Mouse (Mus musculus): Measurements from ENCODE around the gene Slamf7. TPM values are rescaled to one million over a fixed set of nuclear protein-coding genes. Genes with fewer than 3 reads are reported as not detected.

Gene Slamf7
- total and polyA plus RNA-seq, 3 experiments, result 6.8 to 15.4 (median 10.6) TPM

DNA sequence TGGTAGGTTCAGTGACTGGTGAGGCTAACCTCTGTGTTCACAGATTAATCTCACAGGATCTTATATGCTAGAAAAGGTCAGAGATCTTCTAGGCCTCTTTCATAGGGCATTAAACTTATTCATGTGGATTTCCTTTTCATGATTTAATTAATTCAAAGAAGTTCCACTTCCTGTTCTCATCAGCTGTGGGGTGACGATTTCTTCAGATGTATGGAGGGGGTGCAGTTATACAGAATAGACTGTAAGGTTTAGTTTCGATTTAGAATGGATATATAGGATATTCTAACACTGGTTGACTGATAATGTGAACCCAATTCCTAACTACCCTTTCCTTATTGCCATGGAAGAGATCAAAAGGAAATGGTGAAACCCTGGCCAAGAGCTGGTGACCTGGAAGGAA lies 8.6 kb upstream of the Slamf7 start:
- Histone ChIP-seq H3K4me3 (replicated peaks in 1 of 3; ENCODE audit: low read depth in 2 of 3, low read length in 2 of 3, poor library complexity in 1 of 3) (no peak overlapping the region), H3K27me3 (replicated peaks) (no peaks in the 10 kb centered on the region), H3K9ac (ENCODE audit: insufficient read depth, low read depth) (no peak overlapping the region), H3K9me3 (replicated peaks; ENCODE audit: low read length) (no peaks in the 10 kb centered on the region), H3K36me3 (replicated peaks in 1 of 2; ENCODE audit: control insufficient read depth in 1 of 2, insufficient read depth in 1 of 2, low read length in 1 of 2) (no peaks in the 10 kb centered on the region), H3K79me2 (replicated peaks; ENCODE audit: control insufficient read depth, extremely low read depth, insufficient read depth, poor library complexity, severe bottlenecking) (no peaks in the 10 kb centered on the region), H3K4me2 (ENCODE audit: insufficient read depth, low read depth, poor library complexity, severe bottlenecking) (no peak overlapping the region), H3K4me1 (ENCODE audit: control insufficient read depth in 1 of 2, insufficient read depth in 2 of 2) (peaks cover 5 to 47% of the 10 kb centered on the region in 2 experiments; a peak in 3 of 4 replicates), H3K27ac (ENCODE audit: insufficient read depth, low read depth) (no peak overlapping the region)
- no peak for DNase-seq (ENCODE audit: extremely low read depth)
- in situ Hi-C loops (cut with MboI; ENCODE audit: low pct_ligation_motif_present, low pct_unique_long_range_greater_than_20kb, low sequenced_read_pairs) (no loop called here), dilution Hi-C loops (cut with MboI; ENCODE audit: extremely low pct_ligation_motif_present, extremely low pct_unique_long_range_greater_than_20kb, low sequenced_read_pairs) (no loop called here)
- no peak for TF ChIP-seq MAX (IDR thresholded peaks at IDR 0.05; ENCODE audit: low read length)
- TF ChIP-seq ZC3H11A (IDR thresholded peaks at IDR 0.05; ENCODE audit: low read depth, low read length), result no peak
- no peak for TF ChIP-seq JUN (IDR thresholded peaks at IDR 0.05; ENCODE audit: insufficient read depth, low read depth, low read length)
- no peak for TF ChIP-seq MAFK (IDR thresholded peaks at IDR 0.05; ENCODE audit: insufficient replicate concordance, low read length)
- TF ChIP-seq GABPA (IDR thresholded peaks at IDR 0.05; ENCODE audit: insufficient replicate concordance, low read depth, low read length), result no peak
- no peak for TF ChIP-seq CHD1 (IDR thresholded peaks at IDR 0.05; ENCODE audit: low read depth, low read length)
- no peak for TF ChIP-seq CTCF (conservative IDR thresholded peaks at IDR 0.05 in 1 of 2, IDR thresholded peaks at IDR 0.05 in 1 of 2; ENCODE audit: low read depth in 2 of 2, low read length in 2 of 2)
- TF ChIP-seq ZKSCAN1 (IDR thresholded peaks at IDR 0.05; ENCODE audit: borderline replicate concordance, low read depth, low read length), result no peak
- no peak for TF ChIP-seq USF1 (IDR thresholded peaks at IDR 0.05; ENCODE audit: low read depth, low read length)
- no peak for TF ChIP-seq MYC (IDR thresholded peaks at IDR 0.05; ENCODE audit: low read depth, low read length)
- TF ChIP-seq ETS1 (conservative IDR thresholded peaks at IDR 0.05; ENCODE audit: low read depth, low read length), result no peak
- TF ChIP-seq MEF2A (IDR thresholded peaks at IDR 0.05; ENCODE audit: borderline replicate concordance, low read depth, low read length), result no peak
- TF ChIP-seq ELF1 (IDR thresholded peaks at IDR 0.05; ENCODE audit: low read depth, low read length), result no peak
- TF ChIP-seq BHLHE40 (IDR thresholded peaks at IDR 0.05; ENCODE audit: low read depth, low read length), result no peak
- TF ChIP-seq TCF12 (IDR thresholded peaks at IDR 0.05; ENCODE audit: low read depth, low read length), result no peak
- no peak for TF ChIP-seq E2F4 (IDR thresholded peaks at IDR 0.05; ENCODE audit: insufficient replicate concordance, low read depth, low read length)
- TF ChIP-seq USF2 (conservative IDR thresholded peaks at IDR 0.05; ENCODE audit: low read depth, low read length), result no peak
- TF ChIP-seq RAD21 (IDR thresholded peaks at IDR 0.05; ENCODE audit: low read depth, low read length), result no peak
- TF ChIP-seq MXI1 (IDR thresholded peaks at IDR 0.05; ENCODE audit: low read depth, low read length), result no peak
- TF ChIP-seq CHD2 (IDR thresholded peaks at IDR 0.05; ENCODE audit: low read length), result no peak

DNA sequence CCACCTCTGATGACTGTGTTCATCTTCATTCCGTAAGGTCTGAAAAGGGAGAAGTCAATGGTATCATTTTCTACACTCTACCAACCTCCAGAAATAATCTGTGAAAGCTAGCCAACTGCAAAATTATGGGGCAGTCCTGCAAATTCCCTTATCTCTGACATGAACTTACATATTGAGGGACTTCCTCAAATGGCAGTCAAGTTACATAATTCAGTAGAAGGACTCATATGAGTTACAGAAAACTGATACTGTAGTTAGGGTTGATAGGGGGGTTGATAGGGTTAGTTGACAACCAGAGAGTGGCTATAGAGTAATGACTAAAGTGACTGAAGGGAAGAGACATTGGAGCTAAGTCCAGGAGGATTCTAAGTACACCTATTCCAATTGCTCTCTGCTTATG lies 7.6 kb upstream of the Slamf7 start:
- dilution Hi-C loops (cut with MboI; ENCODE audit: extremely low pct_ligation_motif_present, extremely low pct_unique_long_range_greater_than_20kb, low sequenced_read_pairs), result no loop called here

More for the DNA sequence above, 7.6 kb upstream of the Slamf7 start:
- Histone ChIP-seq H3K4me2 (ENCODE audit: insufficient read depth, low read depth, poor library complexity, severe bottlenecking) (no peak overlapping the region), H3K27ac (ENCODE audit: insufficient read depth, low read depth) (no peak overlapping the region), H3K27me3 (replicated peaks) (no peaks in the 10 kb centered on the region), H3K4me1 (ENCODE audit: control insufficient read depth in 1 of 2, insufficient read depth in 2 of 2) (peaks cover 8 to 47% of the 10 kb centered on the region in 2 experiments; a peak in 3 of 4 replicates), H3K9me3 (replicated peaks; ENCODE audit: low read length) (no peaks in the 10 kb centered on the region), H3K36me3 (replicated peaks in 1 of 2; ENCODE audit: control insufficient read depth in 1 of 2, insufficient read depth in 1 of 2, low read length in 1 of 2) (no peaks in the 10 kb centered on the region), H3K9ac (ENCODE audit: insufficient read depth, low read depth) (no peak overlapping the region), H3K4me3 (replicated peaks in 1 of 3; ENCODE audit: low read depth in 2 of 3, low read length in 2 of 3, poor library complexity in 1 of 3) (no peak overlapping the region), H3K79me2 (replicated peaks; ENCODE audit: control insufficient read depth, extremely low read depth, insufficient read depth, poor library complexity, severe bottlenecking) (no peaks in the 10 kb centered on the region)
- DNase-seq (ENCODE audit: extremely low read depth), result no peak
- TF ChIP-seq UBTF (IDR thresholded peaks at IDR 0.05; ENCODE audit: low read depth, low read length), result no peak
- no peak for TF ChIP-seq POLR2AphosphoS2 (IDR thresholded peaks at IDR 0.05; ENCODE audit: low read depth, low read length)
- TF ChIP-seq JUN (IDR thresholded peaks at IDR 0.05; ENCODE audit: insufficient read depth, low read depth, low read length), result no peak
- in situ Hi-C loops (cut with MboI; ENCODE audit: low pct_ligation_motif_present, low pct_unique_long_range_greater_than_20kb, low sequenced_read_pairs), result no loop called here
